Mouse (Mus musculus) CH12.LX (cell line): ENCODE measurements around the gene Hs3st3a1. TPM values are rescaled to one million over a fixed set of nuclear protein-coding genes. Genes with fewer than 3 reads are reported as not detected.

ENCODE experiments used
- DNase-seq: peaks from one replicate; pipeline ENCODE4 v3.0.0-alpha.2; 2013; ENCODE audit errors: extremely low read depth
- H3K27ac ChIP-seq: 2 replicates; pipeline ENCODE4 v1.5.1; 2012; ENCODE audit warnings: low read depth, mild to moderate bottlenecking, control low read depth, moderate library complexity; ENCODE audit not compliant: insufficient read depth
- H3K27me3 ChIP-seq: replicated peaks from 2 replicates; pipeline ENCODE3; 2012; ENCODE audit warnings: inconsistent platforms
- H3K36me3 ChIP-seq, 2 experiments: replicated peaks in 1 of 2; 2 replicates each; pipeline versions ENCODE3 to v1.6.1; 2012; ENCODE audit warnings: inconsistent platforms in 1 of 2, low read length in 1 of 2, mild to moderate bottlenecking in 1 of 2, mixed read lengths in 1 of 2, moderate library complexity in 1 of 2; ENCODE audit not compliant: control insufficient read depth in 1 of 2, insufficient read depth in 1 of 2
- H3K4me1 ChIP-seq, 2 experiments: 2 replicates each; pipeline ENCODE4 v1.6.1; 2012; ENCODE audit warnings: inconsistent platforms in 1 of 2, moderate library complexity in 1 of 2; ENCODE audit not compliant: insufficient read depth in 2 of 2, control insufficient read depth in 1 of 2
- H3K4me2 ChIP-seq: 2 replicates; pipeline ENCODE4 v1.6.1; 2012; ENCODE audit warnings: low read depth, mild to moderate bottlenecking, control low read depth; ENCODE audit not compliant: poor library complexity, insufficient read depth, severe bottlenecking
- H3K4me3 ChIP-seq, 3 experiments: fragments of 150-350 bp in 1 of 3; sonication (generic) in 1 of 3; replicated peaks in 1 of 3; 2 replicates each; pipeline versions ENCODE3 to v1.5.1; 2011 to 2012; ENCODE audit warnings: low read depth in 2 of 3, low read length in 2 of 3, mild to moderate bottlenecking in 2 of 3, moderate library complexity in 2 of 3, control low read depth in 1 of 3, improper control_type of control experiment in 1 of 3, inconsistent platforms in 1 of 3, mixed read lengths in 1 of 3; ENCODE audit not compliant: poor library complexity in 1 of 3
- H3K79me2 ChIP-seq: replicated peaks from 2 replicates; pipeline ENCODE4 v1.6.1; 2012; ENCODE audit warnings: mild to moderate bottlenecking, moderate library complexity; ENCODE audit not compliant: control insufficient read depth, poor library complexity, insufficient read depth, severe bottlenecking; ENCODE audit errors: extremely low read depth
- H3K9ac ChIP-seq: 2 replicates; pipeline ENCODE4 v1.6.1; 2012; ENCODE audit warnings: low read depth, mild to moderate bottlenecking, control low read depth, moderate library complexity; ENCODE audit not compliant: insufficient read depth
- H3K9me3 ChIP-seq: replicated peaks from 2 replicates; pipeline ENCODE3; 2012; ENCODE audit warnings: low read length, inconsistent platforms, mixed read lengths
- CTCF ChIP-seq, 2 experiments: IDR thresholded peaks in 1 of 2; conservative IDR thresholded peaks in 1 of 2; 2 replicates each; pipeline ENCODE4 v1.5.1; 2011 to 2012; ENCODE audit warnings: low read depth in 2 of 2, low read length in 2 of 2, improper control_type of control experiment in 1 of 2, inconsistent platforms in 1 of 2, mild to moderate bottlenecking in 1 of 2, moderate library complexity in 1 of 2
- E2F4 ChIP-seq: IDR thresholded peaks from 2 replicates; pipeline ENCODE4 v1.6.1; 2011; ENCODE audit warnings: low read depth, low read length, improper control_type of control experiment; ENCODE audit not compliant: insufficient replicate concordance
- ELF1 ChIP-seq: IDR thresholded peaks from 2 replicates; pipeline ENCODE4 v1.6.1; 2014; ENCODE audit warnings: low read depth, mild to moderate bottlenecking, inconsistent platforms, low read length, improper control_type of control experiment
- EP300 ChIP-seq: IDR thresholded peaks from 2 replicates; pipeline ENCODE4 v1.6.1; 2011; ENCODE audit warnings: low read length, improper control_type of control experiment
- ETS1 ChIP-seq: conservative IDR thresholded peaks from 2 replicates; pipeline ENCODE4 v1.6.1; 2012; ENCODE audit warnings: low read depth, mild to moderate bottlenecking, inconsistent platforms, low read length, improper control_type of control experiment, moderate library complexity
- HCFC1 ChIP-seq: IDR thresholded peaks from 2 replicates; pipeline ENCODE4 v1.6.1; 2012; ENCODE audit warnings: low read depth, mild to moderate bottlenecking, inconsistent platforms, low read length, improper control_type of control experiment
- JUN ChIP-seq: IDR thresholded peaks from 2 replicates; pipeline ENCODE4 v1.6.1; 2011; ENCODE audit warnings: low read depth, mild to moderate bottlenecking, low read length, improper control_type of control experiment, moderate library complexity; ENCODE audit not compliant: insufficient read depth
- KAT2A ChIP-seq: IDR thresholded peaks from 2 replicates; pipeline ENCODE4 v1.6.1; 2012; ENCODE audit warnings: low read length, improper control_type of control experiment, inconsistent platforms; ENCODE audit not compliant: insufficient replicate concordance
- MAZ ChIP-seq: IDR thresholded peaks from 2 replicates; pipeline ENCODE4 v1.6.1; 2012; ENCODE audit warnings: low read depth, mild to moderate bottlenecking, inconsistent platforms, low read length, improper control_type of control experiment, moderate library complexity
- MXI1 ChIP-seq: IDR thresholded peaks from 2 replicates; pipeline ENCODE4 v1.6.1; 2011; ENCODE audit warnings: mild to moderate bottlenecking, low read depth, low read length, improper control_type of control experiment
- MYC ChIP-seq: IDR thresholded peaks from 2 replicates; pipeline ENCODE4 v1.6.1; 2011; ENCODE audit warnings: low read depth, mild to moderate bottlenecking, improper control_type of control experiment, low read length
- NRF1 ChIP-seq: IDR thresholded peaks from 2 replicates; pipeline ENCODE4 v1.6.1; 2014; ENCODE audit warnings: low read depth, mild to moderate bottlenecking, inconsistent platforms, low read length, improper control_type of control experiment, moderate library complexity
- PAX5 ChIP-seq: IDR thresholded peaks from 2 replicates; pipeline ENCODE4 v1.6.1; 2012; ENCODE audit warnings: low read length, inconsistent platforms, mixed read lengths
- SIN3A ChIP-seq: IDR thresholded peaks from 2 replicates; pipeline ENCODE4 v1.6.1; 2012; ENCODE audit warnings: low read length, improper control_type of control experiment, inconsistent platforms
- SMC3 ChIP-seq: IDR thresholded peaks from 2 replicates; pipeline ENCODE4 v1.6.1; 2011; ENCODE audit warnings: low read depth, low read length, improper control_type of control experiment
- TCF12 ChIP-seq: IDR thresholded peaks from 2 replicates; pipeline ENCODE4 v1.6.1; 2014; ENCODE audit warnings: low read depth, mild to moderate bottlenecking, inconsistent platforms, low read length, improper control_type of control experiment
- UBTF ChIP-seq: IDR thresholded peaks from 2 replicates; pipeline ENCODE4 v1.6.1; 2012; ENCODE audit warnings: low read depth, mild to moderate bottlenecking, inconsistent platforms, low read length, improper control_type of control experiment, moderate library complexity
- USF1 ChIP-seq: IDR thresholded peaks from 2 replicates; pipeline ENCODE4 v1.6.1; 2014; ENCODE audit warnings: low read depth, mild to moderate bottlenecking, inconsistent platforms, low read length, improper control_type of control experiment
- USF2 ChIP-seq: conservative IDR thresholded peaks from 2 replicates; pipeline ENCODE4 v1.6.1; 2011; ENCODE audit warnings: low read depth, low read length, improper control_type of control experiment
- ZKSCAN1 ChIP-seq: IDR thresholded peaks from 2 replicates; pipeline ENCODE4 v1.6.1; 2012; ENCODE audit warnings: low read depth, inconsistent platforms, low read length, improper control_type of control experiment, borderline replicate concordance
- dilution Hi-C: fragments of 300-500 bp; cut with MboI; formaldehyde crosslinking; loops from 2 replicates; pipeline ENCODE4 v1.14.3; 2020; ENCODE audit warnings: low sequenced_read_pairs; ENCODE audit not compliant: extremely low pct_unique_long_range_greater_than_20kb, extremely low pct_ligation_motif_present
- in situ Hi-C: fragments of 300-500 bp; cut with MboI; formaldehyde crosslinking; loops from 3 replicates; pipeline ENCODE4 v1.14.3; 2019; ENCODE audit warnings: low sequenced_read_pairs, low pct_ligation_motif_present, low pct_unique_long_range_greater_than_20kb, mixed read lengths
- polyA plus RNA-seq: library from polyadenylated mRNA; unstranded; fragments of >175 nt; gene quantifications from 2 replicates; pipeline ENCODE4 v1.2.1, GENCODE M21; 2012; ENCODE audit warnings: low read depth; ENCODE audit not compliant: insufficient read length
- total RNA-seq, 2 experiments: library from RNA; depleted of rRNA; stranded (reverse); fragments of 300-350 nt in 1 of 2; fragments of >200 nt in 1 of 2; gene quantifications; 2 replicates each; pipeline ENCODE4 v1.2.3; 2012 to 2014

Gene Hs3st3a1
- total and polyA plus RNA-seq, 3 experiments, result not detected

- DNase-seq, result no peak
- H3K9ac ChIP-seq, result no peak overlapping the region
- dilution Hi-C loops, result no loop called here
- H3K4me2 ChIP-seq, result no peak overlapping the region
- no peaks in the 10 kb centered on the region for H3K9me3 ChIP-seq
- no peaks in the 10 kb centered on the region for H3K36me3 ChIP-seq
- H3K4me1 ChIP-seq, result peaks cover 6 to 8% of the 10 kb centered on the region in 2 experiments; a peak in 2 of 4 replicates
- in situ Hi-C loops, result no loop called here
- H3K4me3 ChIP-seq, result no peak overlapping the region
- no peak for TF ChIP-seq MYC
- no peak for TF ChIP-seq JUN
- TF ChIP-seq NRF1, result no peak
- no peak for TF ChIP-seq USF2
- no peak for TF ChIP-seq USF1
- TF ChIP-seq E2F4, result no peak
- TF ChIP-seq SIN3A, result no peak
- TF ChIP-seq TCF12, result no peak
- no peak for TF ChIP-seq ETS1
- TF ChIP-seq UBTF, result no peak
- no peak for TF ChIP-seq EP300
- no peak for TF ChIP-seq SMC3
- no peak for TF ChIP-seq PAX5
- no peak for TF ChIP-seq KAT2A
- TF ChIP-seq CTCF (conservative IDR thresholded peaks at IDR 0.05 in 1 of 2, IDR thresholded peaks at IDR 0.05 in 1 of 2; ENCODE audit: low read depth in 2 of 2, low read length in 2 of 2), result no peak
- TF ChIP-seq HCFC1, result no peak
- no peak for TF ChIP-seq ELF1
- TF ChIP-seq ZKSCAN1, result no peak
- H3K79me2 ChIP-seq, result no peaks in the 10 kb centered on the region
- no peaks in the 10 kb centered on the region for H3K27me3 ChIP-seq
- no peak overlapping the region for H3K27ac ChIP-seq
These were observed 89.0 kb downstream of the Hs3st3a1 start for GRCm38 (mm10) chr11:64523993-64524570.

- Histone ChIP-seq H3K36me3 (no peaks in the 10 kb centered on the region), H3K4me3 (no peak overlapping the region), H3K4me1 (no peaks in the 10 kb centered on the region), H3K27me3 (no peaks in the 10 kb centered on the region), H3K4me2 (no peak overlapping the region), H3K9ac (no peak overlapping the region), H3K9me3 (no peaks in the 10 kb centered on the region), H3K79me2 (no peaks in the 10 kb centered on the region), H3K27ac (no peak overlapping the region)
- DNase-seq, result no peak
- in situ Hi-C loops (no loop called here), dilution Hi-C loops (no loop called here)
- TF ChIP-seq ZKSCAN1 (no peak), MAZ (no peak), MXI1 (no peak)
These were observed 102.1 kb downstream of the Hs3st3a1 start for GRCm38 (mm10) chr11:64537230-64537629.
